Mouse (Mus musculus): ENCODE measurements around the gene Vps16. TPM values are rescaled to one million over a fixed set of nuclear protein-coding genes. Genes with fewer than 3 reads are reported as not detected.

Vps16 gene
- total and polyA plus RNA-seq, 3 experiments: 90.0 to 114 TPM; not detected in 1

DNA sequence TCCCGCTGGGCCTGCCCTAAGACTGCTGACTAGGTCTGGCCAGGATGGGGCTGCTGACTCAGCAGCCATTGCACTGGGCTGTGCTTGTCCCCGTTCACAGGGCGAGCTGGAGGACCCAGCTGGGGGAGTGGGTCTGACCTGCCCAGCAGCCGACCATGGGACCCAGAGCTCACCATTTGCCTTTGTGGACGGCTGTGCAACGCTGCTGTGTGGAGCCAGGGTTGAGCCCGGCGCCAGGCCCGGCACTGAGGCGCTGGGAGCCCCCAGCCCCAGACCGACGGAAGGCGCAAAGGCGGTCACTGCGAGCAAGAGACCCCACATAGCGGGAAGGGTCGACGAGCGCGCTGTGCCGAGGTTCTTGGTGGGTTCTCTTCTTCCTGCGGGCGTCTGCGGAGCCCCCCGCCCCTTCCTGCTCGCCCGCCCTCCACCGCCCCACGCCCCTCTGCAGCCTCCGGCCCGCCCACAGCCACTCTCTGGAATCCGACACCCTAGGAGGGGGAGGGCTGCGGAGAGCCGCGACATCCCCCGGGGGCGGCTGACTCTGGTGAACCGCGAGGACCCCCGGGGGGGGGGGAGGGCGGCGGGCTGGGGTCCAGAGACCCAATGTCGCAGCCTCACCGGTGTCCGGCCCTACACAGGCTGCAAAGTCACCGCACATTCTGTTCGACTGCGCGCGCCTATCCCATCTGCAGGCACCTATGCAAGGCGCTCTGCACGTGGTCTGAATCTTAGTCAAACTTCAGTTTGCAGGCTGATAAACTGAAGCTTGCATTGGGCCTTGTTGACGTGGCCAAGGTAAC is 26.8 kb upstream of the Vps16 start, which contains the start of gene Cpxm1:
Gene Cpxm1, minus strand, starts transcription at position 389 of the 800 bp plus-strand sequence.
- Histone ChIP-seq H3K79me2 (ENCODE audit: control insufficient read depth, insufficient read depth, low read length, poor library complexity) (no peaks in the 10 kb centered on the region; the same call in 1 of the 2 replicates), H3K36me3 (ENCODE audit: control insufficient read depth in 1 of 2, insufficient read depth in 2 of 2, low read length in 2 of 2) (peaks cover 0 to 3% of the 10 kb centered on the region in 2 experiments; a peak in 1 of 4 replicates), H3K9me3 (replicated peaks; ENCODE audit: insufficient read depth, low read length) (no peaks in the 10 kb centered on the region), H3K27ac (ENCODE audit: control insufficient read depth, low read depth, low read length) (0 out of 2 replicates have a peak within 1 kb of the TSS, but pooled peaks have one; percentile 7), H3K27me3 (ENCODE audit: control insufficient read depth in 1 of 2, insufficient read depth in 2 of 2, low read length in 2 of 2) (0 out of 4 replicates have a peak, but pooled peaks cover 0 to 2% of the 10 kb centered on the region in 2 experiments), H3K9ac (ENCODE audit: control insufficient read depth, low read depth, low read length, poor library complexity, severe bottlenecking) (peak within 1 kb of the TSS; percentile 68), H3K4me1 (ENCODE audit: control insufficient read depth in 1 of 2, insufficient read depth in 2 of 2, low read length in 2 of 2) (peaks cover 5 to 7% of the 10 kb centered on the region in 2 experiments; a peak in 3 of 4 replicates), H3K4me3 (ENCODE audit: control insufficient read depth in 1 of 2, insufficient read depth in 1 of 2, low read depth in 2 of 2, low read length in 2 of 2) (peak within 1 kb of the TSS; percentile 61 to 64)
- DNase-seq (ENCODE audit: low read depth, low spot score): peak; percentile 67
- TF ChIP-seq MXI1 (IDR thresholded peaks at IDR 0.05; ENCODE audit: low read depth, low read length) (peak; percentile 84), ZNF384 (IDR thresholded peaks at IDR 0.05; ENCODE audit: low read depth, low read length) (no peak), ETS1 (IDR thresholded peaks at IDR 0.05; ENCODE audit: low read depth, low read length) (no peak), MYC (IDR thresholded peaks at IDR 0.05; ENCODE audit: low read depth, low read length) (no peak; the same call in 1 of the 2 replicates), POLR2A (IDR thresholded peaks at IDR 0.05; ENCODE audit: control insufficient read depth in 1 of 2, insufficient read depth in 1 of 2, low read depth in 1 of 2, low read length in 2 of 2, poor library complexity in 1 of 2) (0 out of 4 replicates have a peak, but pooled peaks of 1 of the 2 experiments have one; percentile 21), MAZ (IDR thresholded peaks at IDR 0.05; ENCODE audit: low read depth, low read length) (no peak), MYB (IDR thresholded peaks at IDR 0.05; ENCODE audit: low read depth, low read length) (no peak), USF2 (IDR thresholded peaks at IDR 0.05; ENCODE audit: borderline replicate concordance in 1 of 2, insufficient read depth in 1 of 2, low read depth in 1 of 2, low read length in 2 of 2) (no peak), TCF12 (IDR thresholded peaks at IDR 0.05; ENCODE audit: low read depth, low read length) (no peak), E2F4 (IDR thresholded peaks at IDR 0.05; ENCODE audit: borderline replicate concordance, low read depth, low read length) (no peak), NRF1 (IDR thresholded peaks at IDR 0.05; ENCODE audit: insufficient read depth, low read depth, low read length, poor library complexity, severe bottlenecking) (no peak), MEF2A (IDR thresholded peaks at IDR 0.05; ENCODE audit: extremely low read depth, insufficient replicate concordance, low read depth, low read length, poor library complexity, severe bottlenecking) (no peak), POLR2AphosphoS5 (IDR thresholded peaks at IDR 0.05; ENCODE audit: borderline replicate concordance, low read depth, low read length) (no peak), ZC3H11A (IDR thresholded peaks at IDR 0.05; ENCODE audit: low read depth, low read length) (no peak), JUND (IDR thresholded peaks at IDR 0.05; ENCODE audit: low read depth, low read length) (no peak), ELF1 (IDR thresholded peaks at IDR 0.05; ENCODE audit: low read depth, low read length) (no peak), SIN3A (IDR thresholded peaks at IDR 0.05; ENCODE audit: low read length) (no peak; the same call in 1 of the 2 replicates), UBTF (IDR thresholded peaks at IDR 0.05; ENCODE audit: borderline replicate concordance, insufficient read depth, low read depth, low read length) (no peak), USF1 (IDR thresholded peaks at IDR 0.05; ENCODE audit: low read depth, low read length) (peak; percentile 38; the same call in 1 of the 2 replicates), TBP (IDR thresholded peaks at IDR 0.05; ENCODE audit: low read depth, low read length) (no peak), CHD2 (IDR thresholded peaks at IDR 0.05; ENCODE audit: low read length) (no peak), HCFC1 (IDR thresholded peaks at IDR 0.05; ENCODE audit: low read depth, low read length) (no peak), GABPA (IDR thresholded peaks at IDR 0.05; ENCODE audit: low read depth, low read length) (no peak), TAL1 (IDR thresholded peaks at IDR 0.05; ENCODE audit: low read length) (no peak), MAX (IDR thresholded peaks at IDR 0.05; ENCODE audit: low read length) (peak; percentile 72), ZMIZ1 (IDR thresholded peaks at IDR 0.05; ENCODE audit: low read depth, low read length) (no peak), CTCF (IDR thresholded peaks at IDR 0.05 in 2 of 3, conservative IDR thresholded peaks at IDR 0.05 in 1 of 3; ENCODE audit: control insufficient read depth in 1 of 3, insufficient read depth in 1 of 3, low read depth in 2 of 3, low read length in 3 of 3, poor library complexity in 1 of 3, severe bottlenecking in 1 of 3) (no peak), ZKSCAN1 (IDR thresholded peaks at IDR 0.05; ENCODE audit: low read depth, low read length) (no peak), MAFK (IDR thresholded peaks at IDR 0.05; ENCODE audit: borderline replicate concordance, low read depth, low read length) (peak; percentile 66), KAT2A (conservative IDR thresholded peaks at IDR 0.05; ENCODE audit: low read depth, low read length) (no peak), NELFE (IDR thresholded peaks at IDR 0.05; ENCODE audit: low read depth, low read length) (no peak), EP300 (IDR thresholded peaks at IDR 0.05; ENCODE audit: low read depth in 1 of 2, low read length in 2 of 2) (no peak), RAD21 (IDR thresholded peaks at IDR 0.05; ENCODE audit: low read depth, low read length) (no peak), SMC3 (IDR thresholded peaks at IDR 0.05; ENCODE audit: low read depth, low read length) (no peak)

Data from MEL (cell line).